Mouse (Mus musculus): ENCODE measurements around the gene Cplx2.

- TF ChIP-seq CTCF (IDR thresholded peaks at IDR 0.05; ENCODE audit: low read depth), result no peak
- no peak for TF ChIP-seq EP300 (IDR thresholded peaks at IDR 0.05; ENCODE audit: low read depth)
These were observed 29.5 kb downstream of the Cplx2 start for GRCm38 (mm10) chr13:54400565-54401179.
